Mouse (Mus musculus): ENCODE data around the gene Bcl3. TPM values are rescaled to one million over a fixed set of nuclear protein-coding genes. Genes with fewer than 3 reads are reported as not detected.

The Bcl3 gene
- 10.5 and 11.8 TPM in 2 replicates for polyA plus RNA-seq (2012; rRNA removed)

DNA sequence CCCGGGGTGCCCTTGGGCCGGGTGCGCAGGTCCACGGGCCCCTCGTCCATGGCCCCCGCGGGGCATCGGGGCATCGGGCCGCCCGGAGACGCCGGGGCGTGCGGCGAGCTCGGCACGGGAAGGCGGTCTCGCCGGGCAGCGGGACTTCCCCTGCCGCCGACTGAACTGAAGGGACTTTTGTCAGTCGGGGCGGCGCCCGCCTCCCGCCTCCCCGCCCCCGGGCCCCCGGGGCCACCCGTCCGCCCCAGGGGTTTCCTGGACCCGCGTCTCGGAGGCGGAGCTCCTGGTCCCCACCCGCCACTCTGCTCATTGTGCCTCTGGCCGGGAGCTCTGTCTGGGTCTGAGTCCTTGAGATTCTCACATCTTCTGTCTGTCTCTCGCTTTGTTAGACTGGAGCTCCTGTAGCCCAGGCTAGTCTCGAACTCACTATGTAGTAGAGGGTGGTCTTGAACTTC lies at the start of gene Bcl3:
Bcl3 (minus strand) TSS at position 167 of the 455 bp plus-strand sequence.
- no peak for DNase-seq (ENCODE audit: low read depth)

DNA sequence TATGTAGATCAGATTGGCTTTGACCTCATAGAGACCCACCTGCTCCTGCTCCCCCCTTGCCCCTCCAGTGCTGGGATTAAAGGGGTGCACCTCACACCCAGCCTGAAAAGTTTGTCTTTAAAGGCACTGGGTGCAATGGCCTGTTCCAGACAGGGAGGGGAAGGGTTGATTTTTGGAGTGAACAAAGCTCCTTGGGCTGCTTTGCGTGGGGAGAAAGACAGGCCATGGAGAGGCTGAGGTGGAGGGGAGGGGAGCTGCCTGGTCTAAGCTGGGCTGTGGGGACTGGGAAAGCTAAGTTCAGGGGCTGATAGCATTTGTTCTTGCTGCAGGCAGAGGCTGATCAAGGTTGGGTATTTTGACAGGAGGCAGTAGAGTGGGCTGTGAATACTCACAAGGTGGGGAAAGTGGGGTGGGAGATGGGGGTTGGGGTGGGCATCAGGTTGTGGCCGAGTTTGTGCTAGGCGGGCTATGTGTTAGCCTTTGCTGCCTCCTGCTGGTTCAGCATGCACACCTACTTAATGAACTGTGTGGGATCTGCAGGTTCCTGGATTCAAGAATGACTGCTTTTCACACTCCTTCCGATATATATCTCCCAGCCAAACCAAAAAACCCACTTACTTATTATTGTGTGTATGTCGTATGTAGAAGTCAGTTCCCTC lies 49.5 kb upstream of the Bcl3 start:
- no peak for DNase-seq (ENCODE audit: low read depth)

- no peak for DNase-seq (ENCODE audit: low read depth)
Measured at GRCm38 (mm10) chr7:19871137-19871621, 48.6 kb upstream of the Bcl3 start.

- no peak for DNase-seq (ENCODE audit: low read depth)
Measured at GRCm38 (mm10) chr7:19867751-19868399, 45.3 kb upstream of the Bcl3 start.

DNA sequence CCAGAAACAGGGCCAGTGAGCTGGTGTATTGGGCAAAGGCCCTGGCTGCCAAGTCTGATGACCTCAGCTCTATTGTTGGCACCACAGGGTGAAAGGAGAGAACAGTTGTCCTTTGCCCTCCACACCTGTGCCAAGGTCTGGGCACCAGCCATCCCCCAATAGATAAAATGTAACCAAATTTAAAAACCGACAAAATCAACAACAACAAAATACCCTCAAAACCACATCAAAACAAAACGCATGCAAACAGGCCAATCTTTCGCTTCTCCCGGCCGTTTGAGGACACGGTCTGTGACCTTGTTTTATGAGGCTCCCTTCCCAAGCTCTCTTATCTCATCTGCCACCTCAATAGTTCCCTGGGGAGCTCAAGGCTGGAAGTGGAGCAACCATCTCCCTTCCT lies 43.9 kb upstream of the Bcl3 start:
- no peak for DNase-seq (ENCODE audit: low read depth)

GRCm38 (mm10) chr7:19865246-19866036 lies 42.9 kb upstream of the Bcl3 start:
- DNase-seq (ENCODE audit: low read depth) = no peak

DNA sequence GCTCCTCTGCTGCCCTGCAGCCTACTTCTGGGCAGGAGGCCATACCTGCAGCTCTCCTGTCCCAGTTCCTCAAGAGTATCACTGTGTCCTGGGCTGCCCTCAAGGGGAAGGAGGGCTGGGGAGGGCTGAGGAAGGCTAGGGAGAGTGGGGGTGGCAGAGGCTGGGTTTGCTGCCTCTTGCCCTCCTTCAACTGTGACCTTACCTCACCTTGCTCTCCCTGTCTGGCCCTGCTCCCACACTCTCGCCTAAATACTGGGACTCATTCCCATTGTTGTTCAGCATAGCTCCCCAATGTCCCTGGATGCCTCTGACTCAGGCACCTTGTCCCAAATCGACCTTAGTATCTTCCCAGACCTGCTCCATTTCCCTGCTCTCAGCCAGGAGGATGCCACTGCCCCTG lies 41.7 kb upstream of the Bcl3 start:
- DNase-seq (ENCODE audit: low read depth) = no peak

- DNase-seq (ENCODE audit: low read depth) = no peak
Measured at GRCm38 (mm10) chr7:19861199-19861598, 38.6 kb upstream of the Bcl3 start, which contains the start of gene Ceacam16. Ceacam16 (minus strand) TSS chr7:19861299.

GRCm38 (mm10) chr7:19859740-19860139 lies 37.2 kb upstream of the Bcl3 start:
- DNase-seq (ENCODE audit: low read depth) = no peak

- DNase-seq (ENCODE audit: low read depth) = no peak
Measured at GRCm38 (mm10) chr7:19856283-19856682, 33.7 kb upstream of the Bcl3 start.

DNA sequence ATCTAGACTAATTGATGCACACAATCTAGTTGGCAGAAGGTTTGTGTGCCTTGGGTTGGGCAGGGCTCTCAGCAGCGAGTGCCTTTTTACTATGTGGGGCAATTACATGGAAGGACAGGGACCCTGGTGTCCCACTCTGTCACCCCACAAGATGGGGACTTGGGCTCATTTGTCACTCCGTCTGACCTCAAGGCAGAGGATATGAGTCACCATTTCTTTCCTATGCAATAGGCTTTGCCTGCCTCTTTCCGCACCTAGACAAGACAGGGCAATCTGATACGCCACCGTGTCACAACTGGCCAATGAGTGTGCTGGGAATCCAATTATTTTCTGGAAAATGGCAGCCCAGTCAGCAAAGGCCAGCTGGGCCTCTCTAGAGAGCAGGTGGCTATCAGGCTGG lies 33.1 kb upstream of the Bcl3 start:
- DNase-seq (ENCODE audit: low read depth) = no peak

DNA sequence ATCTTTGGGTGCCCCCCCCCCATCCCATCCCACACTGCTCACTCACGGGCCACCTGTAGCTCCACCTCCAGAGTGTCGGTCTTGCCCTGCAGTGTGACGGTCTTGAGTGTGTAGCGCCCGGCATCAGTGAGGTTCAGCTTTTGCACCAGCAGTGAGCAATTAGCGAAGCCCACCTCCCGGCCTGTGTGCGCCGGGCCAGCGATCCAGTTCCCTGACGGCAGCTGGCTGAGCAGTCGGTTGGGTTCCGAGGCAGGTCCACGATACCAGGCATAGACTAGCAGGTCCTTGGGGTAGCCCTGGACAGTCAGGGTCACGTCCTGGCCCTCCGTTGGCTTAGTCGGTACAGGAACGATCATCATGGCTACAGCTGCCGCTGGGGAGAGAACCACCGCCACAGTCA lies 31.0 kb upstream of the Bcl3 start:
- DNase-seq (ENCODE audit: low read depth) = no peak

GRCm38 (mm10) chr7:19851858-19852570 lies 29.4 kb upstream of the Bcl3 start, which contains the start of gene Gm19345:
Gm19345 (plus strand) TSS chr7:19852003.
- DNase-seq (ENCODE audit: low read depth) = no peak

DNA sequence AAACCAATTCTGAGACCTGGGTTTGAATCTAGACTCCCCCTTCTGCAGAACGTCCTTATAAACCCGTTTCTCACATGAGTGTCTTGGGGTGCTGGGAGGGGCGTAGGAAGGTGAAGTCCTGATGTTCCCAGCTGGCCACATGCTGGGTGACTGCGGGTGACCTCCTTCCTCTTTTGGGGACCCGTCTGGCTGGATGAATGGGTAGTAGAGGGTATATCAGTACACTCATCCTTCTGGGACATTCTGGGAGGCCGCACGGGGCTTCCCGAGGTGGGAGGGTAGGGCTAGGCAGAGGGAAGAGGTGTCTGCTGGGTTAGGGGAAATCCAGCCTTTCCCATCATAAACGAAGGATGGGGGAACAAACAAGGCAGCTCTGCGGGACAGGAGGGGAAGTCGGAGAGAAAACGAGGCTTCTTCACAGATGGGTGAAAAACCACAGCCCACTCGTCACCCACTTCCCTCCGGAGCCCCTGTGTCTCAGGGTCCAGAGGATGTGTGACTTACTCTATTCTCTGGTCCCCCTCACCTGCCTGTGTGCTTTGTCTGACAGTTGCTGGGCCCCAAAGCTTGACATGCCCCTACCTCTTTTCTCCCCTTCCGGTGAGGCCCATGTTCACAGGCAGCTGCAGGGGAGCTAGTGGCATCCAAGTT lies 22.1 kb upstream of the Bcl3 start:
- no peak for DNase-seq (ENCODE audit: low read depth)

- no peak for DNase-seq (ENCODE audit: low read depth)
Measured at GRCm38 (mm10) chr7:19843561-19843960, 21.0 kb upstream of the Bcl3 start.

- no peak for DNase-seq (ENCODE audit: low read depth)
Measured at GRCm38 (mm10) chr7:19842885-19843504, 20.4 kb upstream of the Bcl3 start.

DNA sequence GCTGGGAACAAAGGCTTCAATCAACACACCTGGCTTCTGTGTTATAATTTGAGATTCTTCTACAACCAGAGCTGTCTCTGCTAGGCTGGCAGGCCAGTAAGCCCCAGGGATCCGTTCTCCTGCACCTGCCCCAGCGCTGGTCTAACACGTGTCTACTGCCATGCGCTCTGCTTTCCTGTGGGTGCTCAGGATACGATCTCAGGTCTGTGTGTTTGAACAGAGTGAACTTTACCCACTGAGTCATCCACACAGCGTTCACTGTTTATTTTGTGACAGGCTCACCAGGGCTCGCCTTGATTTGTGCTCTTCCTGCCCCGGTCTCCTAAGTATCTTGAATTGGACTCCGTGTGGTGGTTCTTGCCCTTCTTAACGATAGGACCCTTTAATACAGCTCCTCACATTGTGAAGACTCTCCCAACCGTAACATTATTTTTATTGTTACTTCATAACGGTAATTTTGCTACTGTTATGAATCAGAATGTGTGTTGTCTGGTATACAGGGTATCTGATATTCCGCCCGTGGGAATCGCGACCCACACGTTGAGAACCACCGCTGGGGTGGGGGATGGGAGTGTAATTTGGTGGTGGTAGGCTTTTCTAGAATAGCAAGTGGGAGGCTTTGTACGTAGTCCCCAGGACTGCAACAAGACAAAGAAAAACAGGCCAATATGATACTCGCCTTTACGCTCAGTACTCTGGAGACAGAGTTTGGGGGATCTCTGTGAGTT lies 19.3 kb upstream of the Bcl3 start:
- DNase-seq (ENCODE audit: low read depth) = no peak

DNA sequence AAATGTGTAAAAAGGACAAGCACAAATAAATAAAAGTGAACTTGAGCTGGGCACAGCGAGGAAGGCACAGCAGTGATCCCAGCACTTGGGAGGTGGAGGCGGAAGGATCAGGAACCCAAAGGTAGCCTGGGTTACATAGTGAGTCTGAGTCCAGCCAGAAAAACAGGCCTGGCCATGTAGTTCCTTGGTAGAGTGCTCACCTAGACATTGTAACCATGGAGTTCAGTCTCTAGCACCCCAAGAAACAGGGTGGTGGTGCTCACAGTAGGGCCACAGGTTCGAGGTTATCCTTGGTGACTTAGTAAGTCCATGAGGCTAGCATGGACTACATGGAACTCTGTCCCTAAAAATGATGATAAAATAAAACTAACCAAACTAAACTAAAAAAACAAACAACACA lies 18.4 kb upstream of the Bcl3 start:
- DNase-seq (ENCODE audit: low read depth) = no peak

GRCm38 (mm10) chr7:19840371-19840770 lies 17.8 kb upstream of the Bcl3 start:
- no peak for DNase-seq (ENCODE audit: low read depth)

- no peak for DNase-seq (ENCODE audit: low read depth)
Measured at GRCm38 (mm10) chr7:19836843-19837242, 14.3 kb upstream of the Bcl3 start.

Measured in gonadal fat pad, adult 2 months (tissue).